Mouse (Mus musculus): ENCODE results near the gene Kcnip4. TPM values are rescaled to one million over a fixed set of nuclear protein-coding genes. Genes with fewer than 3 reads are reported as not detected.

The Kcnip4 gene
- polyA plus RNA-seq, 1 experiment from 2014 or later = 3.3 TPM

DNA sequence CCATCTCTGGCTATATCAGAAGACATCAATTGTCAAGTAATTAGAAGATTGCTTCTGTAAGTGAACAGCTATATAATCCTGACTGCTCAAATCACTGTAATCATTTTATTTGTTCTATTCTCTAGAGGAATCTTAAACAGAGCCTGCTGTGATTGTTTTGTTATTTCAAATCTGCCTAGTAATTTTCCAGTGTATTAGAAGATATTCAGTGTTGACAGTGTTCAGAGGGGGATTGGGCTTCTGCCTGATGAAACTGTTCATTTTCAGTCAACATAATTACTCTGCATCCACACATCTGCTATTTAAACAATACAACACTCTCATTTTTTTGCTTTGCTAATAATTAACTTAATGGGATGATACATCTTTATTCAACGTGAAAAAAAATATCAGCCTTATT lies 476.7 kb downstream of the Kcnip4 start:
- ATAC-seq (ENCODE audit: insufficient number of reproducible peaks, insufficient read depth, low FRiP score, low TSS enrichment) = no peak
- Histone ChIP-seq H3K4me3 (no peak overlapping the region), H3K4me2 (replicated peaks) (no peak overlapping the region), H3K27me3 (no peaks in the 10 kb centered on the region), H3K9me3 (no peaks in the 10 kb centered on the region), H3K36me3 (no peaks in the 10 kb centered on the region), H3K9ac (no peak overlapping the region), H3K27ac (no peak overlapping the region), H3K4me1 (no peaks in the 10 kb centered on the region)
- 78% methylated on average over 1 of the region's 1 CpGs for WGBS

DNA sequence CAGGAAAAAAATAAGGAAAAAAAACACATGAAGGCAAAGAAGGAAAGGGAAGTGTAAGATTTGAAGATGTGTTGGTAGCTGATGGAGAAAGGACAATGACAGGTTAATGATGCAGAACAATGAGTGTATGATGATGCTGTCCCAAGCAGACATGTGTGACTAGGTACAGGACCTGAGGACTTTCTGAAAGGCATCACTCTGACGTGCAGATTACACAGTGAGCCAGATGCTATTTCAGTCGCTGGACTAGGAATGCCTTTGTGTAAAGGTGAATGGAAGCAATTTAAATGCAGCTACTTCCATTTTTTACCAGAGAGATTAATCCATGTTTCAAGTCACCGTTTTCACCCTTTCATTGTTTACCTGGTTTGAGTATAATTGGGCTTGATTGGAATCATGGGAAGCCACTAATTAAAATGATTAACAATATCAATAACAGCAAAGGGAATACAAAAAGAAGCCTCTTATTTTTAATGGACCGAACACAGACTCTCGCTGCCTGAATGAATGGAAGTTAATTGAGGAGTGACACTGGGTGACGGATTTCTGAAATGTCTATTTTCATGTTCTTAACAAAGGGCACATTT lies 483.4 kb downstream of the Kcnip4 start:
- Histone ChIP-seq H3K4me1 (no peaks in the 10 kb centered on the region), H3K9me3 (no peaks in the 10 kb centered on the region), H3K27me3 (no peaks in the 10 kb centered on the region), H3K4me2 (replicated peaks) (no peak overlapping the region), H3K36me3 (no peaks in the 10 kb centered on the region), H3K4me3 (no peak overlapping the region), H3K27ac (no peak overlapping the region), H3K9ac (no peak overlapping the region)
- 55% methylated on average over 6 of the region's 6 CpGs for WGBS
- no peak for ATAC-seq (ENCODE audit: insufficient number of reproducible peaks, insufficient read depth, low FRiP score, low TSS enrichment)

DNA sequence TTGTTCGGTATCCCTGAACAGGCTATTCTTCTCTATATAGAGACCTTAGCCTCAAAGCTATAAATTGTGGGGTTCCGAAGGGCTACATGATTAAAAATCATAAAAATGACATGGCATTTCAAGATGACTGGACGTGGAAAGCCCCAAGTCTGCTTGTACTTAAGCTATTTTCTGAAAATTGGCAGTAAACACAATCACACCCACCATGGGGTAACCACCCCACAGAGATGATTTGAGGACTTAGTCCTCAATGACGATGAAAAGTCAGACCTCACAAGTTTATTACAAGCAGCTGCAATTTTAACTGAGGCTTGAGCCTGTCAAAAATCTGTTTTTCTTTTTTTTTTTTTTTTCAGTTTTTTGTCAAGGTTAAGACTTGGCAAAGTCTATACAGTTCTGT lies 527.3 kb downstream of the Kcnip4 start:
- no peak overlapping the region for H3K9ac ChIP-seq

DNA sequence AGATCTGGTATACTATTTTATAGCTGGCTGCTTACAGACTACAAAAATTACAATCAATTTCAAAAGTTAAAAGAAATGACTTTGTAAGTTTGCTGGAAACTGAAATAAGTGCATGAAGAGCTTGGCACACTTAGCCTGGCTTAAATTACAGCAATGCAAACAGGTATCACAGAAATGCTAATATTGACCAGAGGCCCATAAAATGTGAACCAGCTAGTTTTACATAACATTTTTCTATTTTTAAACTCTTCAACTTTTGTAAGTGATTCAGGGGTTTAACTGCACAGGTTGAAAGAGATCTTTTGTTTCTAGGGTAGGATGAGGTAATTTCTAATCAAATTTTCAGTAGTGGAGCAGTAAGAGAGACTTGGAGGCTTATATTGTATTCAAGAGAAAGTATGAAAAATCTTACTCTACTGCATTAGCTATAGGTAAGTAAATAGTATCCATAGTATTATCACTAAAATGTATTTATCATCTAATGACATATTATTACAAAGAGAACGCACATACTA lies 535.5 kb downstream of the Kcnip4 start:
- WGBS = 83% methylated on average over 1 of the region's 1 CpGs
- Histone ChIP-seq H3K27ac (no peak overlapping the region), H3K9me3 (no peaks in the 10 kb centered on the region), H3K27me3 (no peaks in the 10 kb centered on the region), H3K4me1 (no peaks in the 10 kb centered on the region), H3K4me3 (no peak overlapping the region), H3K9ac (no peak overlapping the region), H3K4me2 (replicated peaks) (no peak overlapping the region), H3K36me3 (no peaks in the 10 kb centered on the region)
- ATAC-seq (ENCODE audit: insufficient number of reproducible peaks, insufficient read depth, low FRiP score, low TSS enrichment) = no peak

More for the DNA sequence above, 527.3 kb downstream of the Kcnip4 start:
- no peak overlapping the region for H3K4me3 ChIP-seq
- H3K4me2 ChIP-seq (replicated peaks) = no peak overlapping the region
- no peaks in the 10 kb centered on the region for H3K36me3 ChIP-seq
- ATAC-seq (ENCODE audit: insufficient number of reproducible peaks, insufficient read depth, low FRiP score, low TSS enrichment) = no peak
- no peaks in the 10 kb centered on the region for H3K27me3 ChIP-seq
- WGBS = 69% methylated on average over 4 of the region's 4 CpGs
- H3K9me3 ChIP-seq = no peaks in the 10 kb centered on the region
- H3K4me1 ChIP-seq = no peaks in the 10 kb centered on the region
- H3K27ac ChIP-seq = no peak overlapping the region

DNA sequence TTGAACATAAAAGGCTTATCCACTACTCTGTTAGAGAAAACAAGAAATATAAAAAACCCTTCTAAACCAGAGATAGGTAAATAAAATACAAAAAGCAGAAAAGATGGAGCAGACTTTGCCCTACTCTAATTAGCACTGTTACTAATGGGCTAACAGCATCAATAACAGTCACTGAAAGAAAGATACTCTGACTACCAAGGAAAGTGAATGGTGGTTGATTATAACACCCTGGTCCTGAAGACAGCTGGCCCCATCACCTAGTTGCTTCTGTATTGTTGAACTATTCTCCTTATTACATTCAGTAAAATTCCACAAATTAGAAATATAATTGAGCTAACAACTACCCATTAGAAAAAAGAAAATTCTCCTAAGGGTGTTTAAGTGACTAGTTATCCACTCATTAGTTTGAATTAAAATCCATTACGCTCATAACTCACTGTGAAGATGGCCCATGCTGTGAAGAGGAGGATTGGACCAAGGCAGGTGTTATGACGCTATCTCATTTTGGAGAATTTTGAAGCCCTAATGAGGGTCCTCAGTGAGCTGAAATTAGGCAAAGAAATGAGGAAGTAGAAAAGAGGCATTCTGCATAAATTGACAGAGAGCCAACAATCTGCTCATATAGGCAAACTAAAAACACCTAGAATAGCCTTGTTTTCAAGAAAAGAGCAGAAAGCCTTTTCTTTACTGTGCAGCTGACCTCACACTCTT lies 582.2 kb downstream of the Kcnip4 start:
- 90% methylated on average over 2 of the region's 2 CpGs for WGBS
- Histone ChIP-seq H3K27ac (no peak overlapping the region), H3K9ac (no peak overlapping the region), H3K36me3 (no peaks in the 10 kb centered on the region), H3K4me3 (no peak overlapping the region), H3K4me2 (replicated peaks) (no peak overlapping the region), H3K27me3 (no peaks in the 10 kb centered on the region), H3K9me3 (no peaks in the 10 kb centered on the region), H3K4me1 (no peaks in the 10 kb centered on the region)
- no peak for ATAC-seq (ENCODE audit: insufficient number of reproducible peaks, insufficient read depth, low FRiP score, low TSS enrichment)

DNA sequence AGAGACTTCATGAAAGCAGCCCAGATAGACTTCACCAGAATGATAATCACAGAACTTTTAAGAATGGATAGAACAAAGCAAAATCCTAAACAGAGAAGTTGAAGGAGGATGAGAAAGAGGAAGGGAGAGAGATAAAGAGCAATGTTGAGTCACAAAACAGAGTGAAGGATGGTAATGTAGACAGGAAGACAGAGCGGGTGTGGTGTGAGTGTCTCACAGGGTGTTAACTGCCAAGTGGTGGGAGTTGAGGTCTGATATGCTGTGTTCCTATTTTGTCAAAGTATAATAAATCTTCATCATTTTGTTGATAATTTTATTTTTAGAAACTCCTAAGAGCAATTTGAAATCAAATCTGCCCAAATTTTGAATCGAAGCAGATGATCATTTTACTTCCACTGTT lies 592.8 kb downstream of the Kcnip4 start:
- Histone ChIP-seq H3K4me1 (no peaks in the 10 kb centered on the region), H3K4me2 (replicated peaks) (no peak overlapping the region), H3K27me3 (no peaks in the 10 kb centered on the region), H3K36me3 (no peaks in the 10 kb centered on the region), H3K4me3 (no peak overlapping the region), H3K9me3 (no peaks in the 10 kb centered on the region), H3K9ac (no peak overlapping the region), H3K27ac (no peak overlapping the region)
- ATAC-seq (ENCODE audit: insufficient number of reproducible peaks, insufficient read depth, low FRiP score, low TSS enrichment) = no peak
- WGBS = 89% methylated on average over 2 of the region's 2 CpGs

DNA sequence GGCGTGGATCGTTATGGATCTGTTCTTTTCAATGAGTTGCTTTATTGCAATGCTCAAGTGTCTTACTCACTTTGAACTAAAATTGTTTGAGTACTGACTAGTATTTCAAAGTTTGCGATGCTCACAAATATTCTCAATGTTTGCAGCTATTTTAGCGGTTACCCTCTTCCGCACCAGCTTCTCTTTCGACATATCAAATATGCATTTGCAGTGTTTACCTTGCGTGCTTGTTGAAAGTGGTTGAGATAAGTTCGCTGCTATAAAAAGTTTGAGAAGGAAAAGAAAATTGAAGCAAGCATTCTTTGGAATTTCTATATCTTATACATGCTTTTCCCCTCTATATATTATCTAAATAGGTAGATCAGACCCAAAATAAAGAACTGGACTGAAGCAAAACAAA lies 634.5 kb downstream of the Kcnip4 start:
- no peak overlapping the region for H3K9ac ChIP-seq
- no peaks in the 10 kb centered on the region for H3K9me3 ChIP-seq
- H3K4me1 ChIP-seq = no peaks in the 10 kb centered on the region
- no peak overlapping the region for H3K4me3 ChIP-seq
- ATAC-seq (ENCODE audit: insufficient number of reproducible peaks, insufficient read depth, low FRiP score, low TSS enrichment) = no peak
- no peaks in the 10 kb centered on the region for H3K27me3 ChIP-seq
- 76% methylated on average over 8 of the region's 8 CpGs for WGBS
- H3K27ac ChIP-seq = no peak overlapping the region
- peak overlapping the region; percentile 49 for H3K4me2 ChIP-seq (replicated peaks)
- no peaks in the 10 kb centered on the region for H3K36me3 ChIP-seq

DNA sequence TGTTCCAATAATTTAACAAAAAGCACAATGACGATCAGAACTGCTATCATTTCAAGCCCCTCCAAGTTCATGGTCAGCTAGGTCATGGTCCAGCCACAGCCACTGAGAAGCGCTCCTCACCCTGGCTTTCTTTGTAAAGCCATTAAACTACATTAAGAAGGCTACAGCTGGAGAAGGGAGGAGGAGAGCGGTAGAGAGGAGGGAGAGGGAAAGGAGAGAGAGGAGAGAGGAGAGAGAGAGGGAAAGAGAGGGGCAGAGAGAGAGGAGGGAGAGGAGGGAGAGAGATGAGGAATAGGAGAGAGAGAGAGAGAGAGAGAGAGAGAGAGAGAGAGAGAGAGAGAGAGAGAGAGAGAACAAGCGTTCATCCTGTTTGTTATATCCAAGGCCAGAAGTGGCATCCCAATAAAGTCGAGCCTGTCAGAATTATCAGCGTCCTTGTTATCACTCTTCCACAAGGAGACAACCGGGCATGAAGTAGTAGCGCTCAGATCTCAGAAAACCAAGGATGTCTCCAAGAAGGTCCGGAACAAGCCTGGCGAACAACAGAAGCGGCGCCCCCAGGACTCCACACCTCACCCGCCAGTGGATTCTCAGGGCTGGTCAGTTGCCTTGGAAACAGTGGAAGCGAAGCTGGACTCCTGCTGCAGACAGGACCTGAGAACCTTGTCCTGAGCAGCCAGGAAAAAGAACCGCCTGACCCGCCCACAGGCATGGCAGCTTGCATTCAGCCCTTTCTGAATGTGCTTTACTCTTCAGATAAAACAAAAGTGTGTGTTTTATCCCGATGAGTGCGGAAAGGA lies 635.1 kb downstream of the Kcnip4 start:
- Histone ChIP-seq H3K27me3 (no peaks in the 10 kb centered on the region), H3K27ac (no peak overlapping the region), H3K36me3 (no peaks in the 10 kb centered on the region), H3K4me3 (peak overlapping the region; percentile 18), H3K4me2 (replicated peaks) (peak overlapping the region; percentile 49), H3K9me3 (no peaks in the 10 kb centered on the region), H3K9ac (no peak overlapping the region), H3K4me1 (no peaks in the 10 kb centered on the region)
- no peak for ATAC-seq (ENCODE audit: insufficient number of reproducible peaks, insufficient read depth, low FRiP score, low TSS enrichment)
- WGBS = 10% methylated on average over 18 of the region's 18 CpGs

DNA sequence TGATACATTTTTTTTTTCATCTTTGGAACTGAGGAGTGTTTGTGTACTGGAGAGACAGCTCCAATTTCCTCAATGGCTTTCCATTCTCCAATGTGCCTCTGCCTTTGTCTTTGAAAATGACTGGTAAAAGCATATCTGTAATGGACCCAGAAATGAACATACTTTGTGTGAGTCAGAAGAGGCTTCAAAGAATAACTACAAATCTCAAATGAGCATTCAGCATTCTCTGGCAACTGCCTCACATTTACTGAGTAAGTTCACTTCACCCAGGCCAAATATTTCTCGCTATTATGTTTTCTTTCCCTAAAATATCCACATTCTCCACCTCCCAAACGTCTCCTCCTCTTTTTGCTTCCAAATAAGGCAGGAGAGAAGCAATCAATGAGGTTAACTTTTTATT lies 646.6 kb downstream of the Kcnip4 start:
- no peak for ATAC-seq (ENCODE audit: insufficient number of reproducible peaks, insufficient read depth, low FRiP score, low TSS enrichment)

DNA sequence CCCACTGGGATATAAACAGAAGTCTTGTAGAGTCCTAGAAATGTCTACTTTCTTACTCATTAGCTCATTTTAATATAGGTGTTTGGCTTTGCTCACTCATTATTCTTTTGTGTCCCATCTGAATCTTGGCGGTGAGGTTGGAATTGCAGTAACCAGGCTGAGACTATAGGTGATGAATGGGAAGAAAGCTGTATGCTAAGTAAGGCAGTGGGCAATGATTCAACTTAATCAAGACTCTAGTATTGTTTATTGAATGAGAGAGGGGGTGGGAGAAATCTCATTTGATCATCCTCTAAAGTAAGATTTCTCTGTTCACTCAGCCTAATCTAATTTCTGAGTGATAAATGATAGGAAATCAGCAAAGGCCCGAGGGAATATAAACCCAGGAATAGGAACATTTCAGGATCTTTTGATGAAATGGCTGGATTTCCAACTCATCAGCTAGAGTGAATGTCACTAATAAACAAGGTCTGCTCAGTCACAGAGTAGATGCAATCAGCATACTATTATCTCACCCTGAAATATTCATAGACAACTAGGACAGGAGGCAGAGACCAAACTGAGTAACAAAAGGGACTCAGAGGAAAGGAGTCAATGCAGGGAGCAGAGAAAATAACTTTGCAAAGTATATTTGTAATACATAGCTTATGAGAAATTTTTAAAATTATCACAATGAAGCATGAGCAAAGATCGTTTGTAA lies 660.3 kb downstream of the Kcnip4 start:
- no peak for ATAC-seq (ENCODE audit: insufficient number of reproducible peaks, insufficient read depth, low FRiP score, low TSS enrichment)
- 74% methylated on average over 3 of the region's 3 CpGs for WGBS
- H3K4me1 ChIP-seq = no peaks in the 10 kb centered on the region

More for the DNA sequence above, 646.6 kb downstream of the Kcnip4 start:
- Histone ChIP-seq H3K27me3 (no peaks in the 10 kb centered on the region), H3K9ac (no peak overlapping the region), H3K4me2 (replicated peaks) (no peak overlapping the region), H3K4me1 (no peaks in the 10 kb centered on the region), H3K36me3 (no peaks in the 10 kb centered on the region), H3K27ac (no peak overlapping the region), H3K4me3 (no peak overlapping the region), H3K9me3 (no peaks in the 10 kb centered on the region)
- 72% methylated on average over 2 of the region's 2 CpGs for WGBS

DNA sequence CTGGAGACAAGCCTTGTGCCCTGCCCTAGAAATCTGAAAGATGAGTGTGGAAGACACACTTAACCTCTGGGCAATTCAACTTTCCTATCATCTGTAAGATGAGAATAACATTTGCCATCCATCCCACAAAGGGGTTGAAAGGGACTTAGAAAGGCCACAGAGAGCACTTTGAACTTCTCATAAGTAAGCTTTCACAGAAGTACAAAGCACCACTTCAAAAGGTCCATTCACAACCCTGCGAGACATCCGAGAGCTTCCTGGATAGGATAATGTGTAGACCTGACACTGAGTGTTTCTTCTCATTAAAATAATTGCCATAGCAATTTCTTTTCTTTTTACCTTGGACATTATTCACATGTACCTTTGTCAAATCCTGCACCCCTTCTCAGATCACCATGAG lies 683.7 kb downstream of the Kcnip4 start:
- no peak for ATAC-seq (ENCODE audit: insufficient number of reproducible peaks, insufficient read depth, low FRiP score, low TSS enrichment)
- H3K9ac ChIP-seq = no peak overlapping the region
- H3K36me3 ChIP-seq = no peaks in the 10 kb centered on the region
- no peak overlapping the region for H3K27ac ChIP-seq
- no peaks in the 10 kb centered on the region for H3K9me3 ChIP-seq
- no peaks in the 10 kb centered on the region for H3K27me3 ChIP-seq
- H3K4me2 ChIP-seq (replicated peaks) = no peak overlapping the region
- no peak overlapping the region for H3K4me3 ChIP-seq
- WGBS = 44% methylated on average over 2 of the region's 2 CpGs
- no peaks in the 10 kb centered on the region for H3K4me1 ChIP-seq

More for the DNA sequence above, 660.3 kb downstream of the Kcnip4 start:
- Histone ChIP-seq H3K4me3 (no peak overlapping the region), H3K9ac (no peak overlapping the region), H3K27ac (no peak overlapping the region), H3K27me3 (no peaks in the 10 kb centered on the region), H3K4me2 (replicated peaks) (no peak overlapping the region), H3K9me3 (no peaks in the 10 kb centered on the region), H3K36me3 (no peaks in the 10 kb centered on the region)

Data from embryonic facial prominence, embryonic 12.5 days (tissue).